Mouse (Mus musculus) limb, embryonic 10.5 days (tissue): ENCODE measurements around the gene Nfu1. TPM values are rescaled to one million over a fixed set of nuclear protein-coding genes. Genes with fewer than 3 reads are reported as not detected.
"Not testable (repeated sequence)": the region's sequence is repeated elsewhere in the genome, so short reads cannot be mapped to it uniquely, and the experiment has no call there.

Experiments
- DNase-seq: peaks from one replicate; pipeline ENCODE4 v3.0.0-alpha.2; 2017; ENCODE audit warnings: low spot score
- H3K27ac ChIP-seq: fragments of 300-500 bp; sonication (generic); 2 replicates; pipeline ENCODE4 v1.5.1; 2016; ENCODE audit warnings: mild to moderate bottlenecking
- H3K27me3 ChIP-seq: fragments of 300-500 bp; sonication (generic); 2 replicates; pipeline ENCODE4 v1.6.1; 2016; ENCODE audit warnings: low read depth, mild to moderate bottlenecking; ENCODE audit not compliant: poor library complexity, severe bottlenecking
- H3K36me3 ChIP-seq: fragments of 300-500 bp; sonication (generic); 2 replicates; pipeline ENCODE4 v1.6.1; 2016; ENCODE audit warnings: mild to moderate bottlenecking, moderate library complexity
- H3K4me1 ChIP-seq: fragments of 300-500 bp; sonication (generic); 2 replicates; pipeline ENCODE4 v1.6.1; 2016
- H3K4me3 ChIP-seq: fragments of 300-500 bp; sonication (generic); 2 replicates; pipeline ENCODE4 v1.5.1; 2016; ENCODE audit warnings: mild to moderate bottlenecking, moderate library complexity
- H3K9me3 ChIP-seq: fragments of 300-500 bp; sonication (generic); replicated peaks from 2 replicates; pipeline ENCODE4 v1.6.1; 2016; ENCODE audit warnings: mild to moderate bottlenecking
- WGBS: fragments of 180-500 bp; shearing (Covaris S2); methylation state at CpG from one replicate; pipeline ENCODE4 v1.1.7; 2016; 5-methylcytosine and 5-hydroxymethylcytosine counted together
- polyA plus RNA-seq: library from polyadenylated mRNA; unstranded; fragments of >200 nt; fragmentation: Nextera tagmentation; extraction: Ambion mirVana; gene quantifications from 2 replicates; pipeline ENCODE4 v1.2.1, GENCODE M21; 2016

Gene Nfu1
- polyA plus RNA-seq, 1 experiment from 2014 or later: 89.4 TPM

DNA sequence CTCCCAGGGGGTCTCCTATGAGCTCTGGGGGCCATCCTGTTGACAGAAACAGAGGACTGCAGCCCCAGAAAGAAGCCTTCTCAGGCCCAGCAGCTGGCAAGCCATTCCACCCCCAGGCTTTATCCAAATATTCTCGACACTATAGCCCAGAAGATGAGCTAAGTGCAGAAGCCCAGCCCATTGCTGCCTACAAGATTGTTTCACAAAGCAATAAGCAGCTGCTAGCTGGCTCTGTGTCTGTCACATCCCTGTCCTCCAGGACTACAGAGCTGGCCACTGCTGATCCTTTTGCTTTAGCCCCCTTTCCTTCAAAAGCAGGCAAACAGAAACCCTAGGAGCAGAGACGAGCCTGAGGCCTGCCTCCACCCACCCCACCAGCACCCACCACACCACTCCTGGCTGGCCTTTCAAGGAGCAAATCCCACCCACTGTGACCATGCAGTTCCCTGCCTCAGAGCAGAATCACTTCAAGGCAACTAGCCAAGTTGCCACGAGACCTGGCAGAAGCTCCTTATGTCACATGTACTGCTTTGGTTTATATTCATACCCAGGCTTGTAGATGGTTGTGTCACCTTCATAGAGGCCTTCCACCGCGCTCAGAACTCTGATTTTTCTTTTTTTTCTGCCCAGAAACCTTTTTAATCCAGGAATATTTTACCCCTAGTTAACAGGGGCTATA, 12.3 kb upstream of the Nfu1 start:
- Histone ChIP-seq H3K36me3 (peaks cover 35% of the 10 kb centered on the region), H3K27me3 (no peaks in the 10 kb centered on the region), H3K9me3 (no peaks in the 10 kb centered on the region), H3K27ac (no peak overlapping the region), H3K4me3 (no peak overlapping the region), H3K4me1 (no peaks in the 10 kb centered on the region)
- WGBS: 91% methylated on average over 5 of the region's 5 CpGs
- DNase-seq: no peak

DNA sequence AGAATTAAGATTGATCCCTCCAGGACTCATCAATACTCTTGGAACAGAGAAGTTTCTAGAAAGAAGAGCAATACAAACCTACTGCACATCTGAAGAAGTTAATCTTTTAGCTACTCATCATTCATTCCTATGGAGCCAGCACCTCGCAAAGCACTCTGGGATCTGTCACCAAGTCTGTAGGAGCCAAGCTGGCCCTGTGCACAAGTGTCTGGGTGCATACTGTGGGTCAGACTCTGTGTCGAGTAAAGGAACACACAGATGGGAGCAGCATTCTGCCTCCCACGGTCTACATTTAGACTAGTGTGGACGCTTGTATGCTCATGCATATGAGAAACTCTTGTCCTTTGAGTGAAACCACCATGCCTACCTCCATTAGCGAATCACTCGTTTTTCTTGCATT, 11.7 kb upstream of the Nfu1 start:
- Histone ChIP-seq H3K4me1 (no peaks in the 10 kb centered on the region), H3K36me3 (peaks cover 35% of the 10 kb centered on the region), H3K27ac (no peak overlapping the region), H3K27me3 (no peaks in the 10 kb centered on the region), H3K9me3 (no peaks in the 10 kb centered on the region), H3K4me3 (no peak overlapping the region)
- 95% methylated on average over 6 of the region's 6 CpGs for WGBS
- no peak for DNase-seq

DNA sequence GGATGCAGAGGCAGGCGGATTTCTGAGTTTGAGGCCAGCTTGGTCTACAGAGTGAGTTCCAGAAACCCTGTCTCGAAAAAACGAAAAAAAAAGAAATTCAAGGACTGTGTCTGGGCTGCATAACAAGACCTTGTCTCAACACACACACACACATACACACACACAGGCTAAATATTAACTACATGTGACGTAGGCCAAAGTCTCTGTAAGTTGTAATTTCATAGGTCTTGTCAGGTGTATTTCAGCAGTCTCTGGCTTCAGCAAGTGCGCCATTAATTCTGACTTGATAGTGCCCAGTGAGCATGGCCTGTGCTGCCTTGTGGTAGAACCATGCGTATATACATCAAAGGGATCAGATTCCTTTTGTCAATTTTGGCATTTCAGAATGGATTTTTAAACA, 7.0 kb upstream of the Nfu1 start:
- Histone ChIP-seq H3K4me3 (no peak overlapping the region), H3K4me1 (no peaks in the 10 kb centered on the region), H3K27me3 (no peaks in the 10 kb centered on the region), H3K36me3 (peaks cover 20% of the 10 kb centered on the region), H3K27ac (no peak overlapping the region), H3K9me3 (no peaks in the 10 kb centered on the region)
- 95% methylated on average over 6 of the region's 6 CpGs for WGBS
- DNase-seq: no peak

DNA sequence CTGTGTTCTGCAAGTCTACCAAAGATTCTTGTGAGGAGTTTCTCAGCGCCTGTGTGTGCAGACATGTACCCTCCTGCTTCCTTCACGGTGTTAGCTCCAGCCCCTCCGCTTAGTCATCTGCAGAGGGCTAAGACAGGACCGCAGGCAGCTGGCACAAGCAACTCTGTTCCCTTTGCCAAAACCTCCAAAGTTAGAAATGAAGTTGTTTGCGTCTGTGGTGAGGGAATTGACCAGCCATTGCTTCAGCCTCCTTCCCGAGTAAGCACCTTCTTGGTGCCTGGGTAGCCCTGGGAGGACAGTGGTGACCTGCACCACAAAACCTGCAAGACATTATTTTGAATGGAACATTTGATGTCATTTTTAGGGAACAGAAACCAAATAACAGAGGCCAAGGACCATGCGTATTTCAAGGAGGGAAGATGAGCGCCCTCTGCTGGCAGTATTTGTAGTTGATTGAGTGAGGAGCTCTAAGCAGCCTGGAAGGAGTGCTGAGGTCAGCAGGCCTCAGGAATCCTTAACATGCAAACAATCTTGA, 6.4 kb upstream of the Nfu1 start:
- WGBS: 59% methylated on average over 8 of the region's 8 CpGs
- Histone ChIP-seq H3K4me1 (no peaks in the 10 kb centered on the region), H3K27me3 (no peaks in the 10 kb centered on the region), H3K36me3 (peaks cover 14% of the 10 kb centered on the region), H3K4me3 (no peak overlapping the region), H3K27ac (no peak overlapping the region), H3K9me3 (no peaks in the 10 kb centered on the region)
- DNase-seq: peak; percentile 82

DNA sequence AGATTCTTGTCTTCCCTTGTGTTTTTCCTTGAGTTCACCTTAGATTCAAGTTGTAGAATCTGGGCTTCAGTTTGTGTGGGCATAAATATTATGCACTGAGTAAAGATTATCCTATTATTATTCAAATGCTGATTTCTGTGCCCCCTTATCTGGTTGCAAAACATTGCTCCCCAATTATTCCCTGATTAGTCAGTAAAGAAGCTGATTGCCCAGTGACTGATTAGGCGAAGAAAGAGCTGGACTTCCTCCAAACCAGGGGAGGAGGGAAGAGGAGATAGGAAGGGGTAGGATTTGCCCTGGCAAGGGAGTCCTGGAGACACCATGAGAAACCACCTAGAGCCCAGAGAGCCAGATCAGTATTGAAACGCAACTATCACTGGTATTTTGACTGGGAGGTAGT, 4.9 kb upstream of the Nfu1 start:
- no peaks in the 10 kb centered on the region for H3K36me3 ChIP-seq
- no peak overlapping the region for H3K4me3 ChIP-seq
- no peaks in the 10 kb centered on the region for H3K27me3 ChIP-seq
- DNase-seq: no peak
- no peaks in the 10 kb centered on the region for H3K9me3 ChIP-seq
- 0 out of 2 replicates have a peak, but pooled peaks cover under 1% of the 10 kb centered on the region for H3K4me1 ChIP-seq
- WGBS: 81% methylated on average over 2 of the region's 2 CpGs
- H3K27ac ChIP-seq: no peak overlapping the region

DNA sequence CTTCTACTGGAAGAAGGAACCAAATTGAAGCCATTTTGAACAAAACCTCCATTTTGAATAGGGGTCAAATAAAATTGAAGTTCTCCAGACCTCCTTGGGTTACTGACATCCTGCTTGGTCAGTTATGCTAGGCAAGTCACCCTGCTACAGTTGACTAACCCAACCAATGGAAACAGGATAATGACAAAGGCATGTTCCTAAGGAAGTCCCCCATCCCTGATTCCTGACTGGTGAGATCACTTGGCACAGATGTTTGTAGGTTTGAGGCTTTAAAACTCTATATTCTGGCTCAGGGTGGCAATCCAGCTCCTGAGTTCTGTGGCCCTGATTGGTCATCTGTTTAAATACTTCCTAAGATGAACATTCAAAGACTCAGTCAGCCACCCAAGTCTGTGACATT, 3.5 kb upstream of the Nfu1 start:
- H3K4me3 ChIP-seq: no peak overlapping the region
- no peaks in the 10 kb centered on the region for H3K9me3 ChIP-seq
- no peak for DNase-seq
- peaks cover 10% of the 10 kb centered on the region for H3K4me1 ChIP-seq
- no peaks in the 10 kb centered on the region for H3K27me3 ChIP-seq
- H3K36me3 ChIP-seq: no peaks in the 10 kb centered on the region
- H3K27ac ChIP-seq: no peak overlapping the region

DNA sequence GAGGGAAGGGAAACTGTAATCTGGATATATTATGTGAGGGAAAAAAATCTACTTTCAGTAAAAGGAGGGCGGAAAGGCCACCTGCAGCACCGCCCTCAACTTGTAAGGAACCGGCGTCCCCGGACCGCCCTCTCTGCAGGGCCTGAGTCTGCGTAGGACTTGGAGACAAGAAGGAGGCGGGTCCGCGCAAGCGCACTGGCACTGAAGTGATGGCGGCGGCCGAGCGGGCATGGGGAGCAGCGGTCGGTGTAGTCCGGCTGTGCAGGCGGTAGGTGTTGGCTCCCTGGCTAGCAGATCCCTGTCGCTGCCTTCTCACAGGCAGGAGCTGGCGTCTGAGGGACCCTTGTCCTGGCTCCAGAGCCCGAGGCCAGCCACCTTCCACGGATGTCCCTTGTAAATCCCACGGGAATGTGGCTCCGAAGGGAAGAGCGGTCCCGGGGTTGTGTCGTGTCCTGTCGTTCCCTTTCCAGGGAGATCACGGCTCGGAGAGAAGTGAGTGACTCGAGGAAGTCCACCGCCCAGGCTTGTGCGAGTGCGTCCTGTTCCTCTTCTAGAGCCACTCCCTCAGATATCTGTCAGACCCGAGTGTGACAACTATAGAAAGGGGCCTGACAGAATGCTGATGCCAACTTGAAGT, 774 bp downstream of the Nfu1 start:
- peaks cover 13% of the 10 kb centered on the region for H3K4me1 ChIP-seq
- DNase-seq: peak; percentile 97
- H3K9me3 ChIP-seq: no peaks in the 10 kb centered on the region
- under 1% methylated on average over 36 of the region's 36 CpGs for WGBS
- H3K4me3 ChIP-seq: peak overlapping the region; percentile 93
- H3K36me3 ChIP-seq: peaks cover 17% of the 10 kb centered on the region
- no peaks in the 10 kb centered on the region for H3K27me3 ChIP-seq
- H3K27ac ChIP-seq: peak overlapping the region; percentile 95

DNA sequence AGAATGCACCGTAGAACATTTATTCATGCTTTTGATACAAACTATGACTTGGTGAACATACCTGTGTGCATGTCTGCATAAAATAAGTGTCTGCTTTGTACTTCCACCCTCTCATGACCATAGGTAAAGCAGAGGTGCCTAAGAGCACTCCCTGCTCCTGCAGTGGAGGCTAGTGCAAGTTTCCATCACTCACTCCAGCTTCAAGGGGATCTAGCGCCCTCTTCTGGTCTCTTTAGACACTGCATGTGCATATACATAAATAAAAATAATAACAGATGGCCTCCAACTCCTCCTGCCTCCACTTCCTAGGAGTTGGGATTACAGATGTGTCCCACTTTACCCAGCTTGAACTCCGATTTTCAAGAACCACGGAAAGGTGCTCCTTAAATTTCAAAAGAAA, 7.9 kb downstream of the Nfu1 start:
- 63% methylated on average over 4 of the region's 4 CpGs for WGBS
- no peak overlapping the region for H3K4me3 ChIP-seq
- 0 out of 2 replicates have a peak, but pooled peaks cover 2% of the 10 kb centered on the region for H3K9me3 ChIP-seq
- no peak overlapping the region for H3K27ac ChIP-seq
- no peaks in the 10 kb centered on the region for H3K4me1 ChIP-seq
- H3K36me3 ChIP-seq: peaks cover 79% of the 10 kb centered on the region
- DNase-seq: peak; percentile 43
- no peaks in the 10 kb centered on the region for H3K27me3 ChIP-seq

DNA sequence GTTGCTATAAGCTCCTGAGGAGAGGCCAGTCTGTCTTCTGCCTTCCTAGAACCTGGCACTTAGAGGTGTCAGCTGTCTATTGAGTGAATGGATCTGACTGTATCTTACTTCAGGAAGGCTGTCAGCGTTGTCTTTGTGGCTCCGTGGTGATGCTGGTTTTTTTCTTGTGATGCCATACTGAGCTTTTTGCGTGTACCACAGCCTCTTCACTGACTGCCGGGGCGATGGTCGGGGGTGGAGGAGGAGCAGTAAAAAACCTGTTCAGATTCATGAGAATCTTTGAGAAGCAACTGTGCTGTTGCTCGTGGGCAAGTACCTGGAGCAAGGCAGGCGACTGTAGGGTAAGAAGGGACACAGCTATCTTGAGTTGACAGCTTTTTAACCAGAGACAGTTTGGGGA, 9.8 kb downstream of the Nfu1 start:
- H3K27ac ChIP-seq: no peak overlapping the region
- no peak for DNase-seq
- H3K27me3 ChIP-seq: no peaks in the 10 kb centered on the region
- no peaks in the 10 kb centered on the region for H3K4me1 ChIP-seq
- no peak overlapping the region for H3K4me3 ChIP-seq
- WGBS: 94% methylated on average over 8 of the region's 8 CpGs
- 0 out of 2 replicates have a peak, but pooled peaks cover 2% of the 10 kb centered on the region for H3K9me3 ChIP-seq
- peaks cover 85% of the 10 kb centered on the region for H3K36me3 ChIP-seq

DNA sequence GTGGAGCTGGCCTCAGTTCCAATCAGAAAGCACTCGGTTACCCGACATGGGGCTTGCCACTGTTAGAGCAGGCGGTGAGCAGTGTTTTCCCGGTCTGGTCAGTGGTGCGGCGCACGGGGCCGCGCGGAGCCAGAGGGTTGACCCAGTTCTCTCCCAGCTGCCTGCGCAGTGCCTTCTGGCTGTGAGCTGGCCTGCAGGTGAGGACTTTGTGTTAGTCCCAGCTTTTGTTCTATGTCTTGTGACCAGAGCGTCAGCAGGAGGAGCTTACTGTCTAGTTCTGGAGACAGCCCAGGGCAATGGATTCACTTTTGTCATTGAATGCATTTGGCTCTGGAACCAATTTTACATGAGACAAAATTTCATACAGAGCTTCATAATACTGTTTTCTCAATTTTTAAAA, 12.8 kb downstream of the Nfu1 start:
- Histone ChIP-seq H3K9me3 (0 out of 2 replicates have a peak, but pooled peaks cover 2% of the 10 kb centered on the region), H3K27ac (no peak overlapping the region), H3K36me3 (peaks cover 91% of the 10 kb centered on the region), H3K27me3 (no peaks in the 10 kb centered on the region), H3K4me3 (no peak overlapping the region), H3K4me1 (no peaks in the 10 kb centered on the region)
- WGBS: 95% methylated on average over 12 of the region's 12 CpGs
- no peak for DNase-seq

DNA sequence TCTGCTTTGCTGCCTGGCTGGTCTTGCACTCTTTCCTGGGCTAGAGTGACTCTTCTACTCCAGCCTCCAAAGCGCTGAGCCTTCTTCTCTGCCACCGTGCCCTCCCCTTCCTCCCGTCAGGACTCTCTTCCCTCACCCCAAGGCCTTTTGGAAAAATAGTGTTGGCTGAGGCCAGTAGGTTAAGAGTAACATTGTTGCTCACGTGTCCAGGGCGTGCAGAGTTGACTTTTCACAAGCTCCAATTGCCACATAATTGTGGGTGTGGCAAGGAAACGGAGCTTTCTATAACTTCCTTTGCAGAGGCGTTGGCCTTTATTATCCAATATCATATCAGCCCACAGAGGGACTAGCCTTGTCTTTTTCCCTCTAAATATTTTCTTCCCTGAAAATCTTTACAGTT, 17.9 kb downstream of the Nfu1 start:
- no peak for DNase-seq
- peaks cover 80% of the 10 kb centered on the region for H3K36me3 ChIP-seq
- no peaks in the 10 kb centered on the region for H3K9me3 ChIP-seq
- 92% methylated on average over 7 of the region's 7 CpGs for WGBS
- no peaks in the 10 kb centered on the region for H3K27me3 ChIP-seq
- H3K4me1 ChIP-seq: no peaks in the 10 kb centered on the region
- H3K27ac ChIP-seq: no peak overlapping the region
- H3K4me3 ChIP-seq: no peak overlapping the region

DNA sequence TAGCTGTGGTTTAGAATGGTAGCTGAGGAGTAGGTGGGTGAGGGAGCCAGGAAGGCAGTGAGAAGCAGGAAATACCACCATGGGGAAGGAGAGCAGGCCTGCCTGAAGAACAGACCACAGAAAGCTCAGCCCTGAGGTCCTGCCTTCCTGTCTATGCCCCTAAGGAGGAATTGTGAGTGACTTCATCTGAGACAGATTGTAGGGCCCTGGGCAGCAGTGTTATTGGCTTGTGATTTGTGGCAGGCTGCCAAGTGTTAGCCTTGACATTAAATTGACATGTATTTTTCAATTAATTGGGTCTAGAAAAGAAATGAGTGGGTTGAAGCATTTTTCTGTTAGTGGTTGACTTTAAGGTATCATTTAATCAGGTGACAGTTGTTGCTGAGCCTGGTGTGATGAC, 19.8 kb downstream of the Nfu1 start:
- no peak overlapping the region for H3K27ac ChIP-seq
- H3K36me3 ChIP-seq: peaks cover 64% of the 10 kb centered on the region
- no peaks in the 10 kb centered on the region for H3K9me3 ChIP-seq
- DNase-seq: no peak
- no peaks in the 10 kb centered on the region for H3K27me3 ChIP-seq
- H3K4me3 ChIP-seq: no peak overlapping the region
- H3K4me1 ChIP-seq: no peaks in the 10 kb centered on the region

DNA sequence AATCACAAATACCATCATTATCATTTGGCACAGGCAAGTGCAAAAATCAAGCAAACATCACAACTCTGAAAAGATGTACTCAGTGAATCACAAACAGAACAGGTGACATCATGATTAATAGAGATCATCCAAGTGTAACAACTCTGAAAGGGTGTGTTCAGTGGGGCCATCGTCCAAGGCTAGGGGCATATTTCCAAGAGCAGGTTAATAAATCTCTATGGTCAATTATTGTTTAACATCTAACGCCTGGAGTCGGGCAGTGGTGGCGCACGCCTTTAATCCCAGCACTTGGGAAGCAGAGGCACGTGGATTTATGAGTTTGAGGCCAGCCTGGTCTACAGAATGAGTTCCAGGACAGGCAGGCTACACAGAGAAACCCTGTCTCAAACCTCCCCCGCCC, 22.3 kb downstream of the Nfu1 start:
- not testable (repeated sequence) for H3K4me1 ChIP-seq, DNase-seq, H3K9me3 ChIP-seq, H3K27ac ChIP-seq, H3K27me3 ChIP-seq, H3K4me3 ChIP-seq
- H3K36me3 ChIP-seq: peaks cover 42% of the 10 kb centered on the region
- 80% methylated on average over 7 of the region's 7 CpGs for WGBS
